Mouse (Mus musculus) left cerebral cortex, postnatal 14 days (tissue): ENCODE measurements around the gene Gm21977. TPM values are rescaled to one million over a fixed set of nuclear protein-coding genes. Genes with fewer than 3 reads are reported as not detected.
"Not testable (repeated sequence)": the region's sequence is repeated elsewhere in the genome, so short reads cannot be mapped to it uniquely, and the experiment has no call there.

Experiments used
- DNase-seq, 2 experiments: peaks; one replicate each; pipeline ENCODE4 v3.0.0; 2021 to 2022; ENCODE audit warnings: low spot score in 2 of 2, mixed read lengths in 1 of 2
- intact Hi-C: fragments of 180-260 bp; cut with DNase I; formaldehyde crosslinking; loops from one replicate; pipeline ENCODE4 v1.15.1; 2025
- long read RNA-seq, 2 experiments: library from polyadenylated mRNA; stranded (forward); transcript quantifications; one replicate each; pipeline ENCODE4 v2.0.0; 2021
- total RNA-seq, 2 experiments: library from RNA; stranded (reverse); gene quantifications; 2 replicates each; pipeline ENCODE4 v1.2.3; 2021

Gm21977 gene
- total RNA-seq = not detected
- long read RNA-seq, experiment 1 = 0 reads
- long read RNA-seq, experiment 2 = 0 reads

- intact Hi-C loops = not testable (repeated sequence)
These were observed at the start of gene Gm21977 for GRCm38 (mm10) chr14:42853377-42853776. TSS of gene Gm21977 (minus strand) at chr14:42853477.

More at GRCm38 (mm10) chr14:42853377-42853776, at the start of gene Gm21977:
- not testable (repeated sequence) for DNase-seq

Other genes with a start within 250 kb of the Gm21977 start
- not detected for gene Gm3633, start 211.6 kb downstream of the Gm21977 start, total RNA-seq
- not detected for gene Gm10378, start 197.5 kb downstream of the Gm21977 start, total RNA-seq
- gene Gm3015, start 84.7 kb downstream of the Gm21977 start, total RNA-seq = not detected
- not detected for gene Gm10377, start 55.5 kb downstream of the Gm21977 start, total RNA-seq
- not detected for gene Gm8082, start 140.1 kb upstream of the Gm21977 start, total RNA-seq
- under 1 TPM in 1 of 2 experiments, not detected in 1; 0.49 TPM for gene Gm10376, start 162.2 kb upstream of the Gm21977 start, total RNA-seq
- not detected for gene Gm8094, start 223.2 kb upstream of the Gm21977 start, total RNA-seq
- under 1 TPM; 0.26 to 0.36 TPM for gene Gm8104, start 247.1 kb upstream of the Gm21977 start, total RNA-seq